Mouse (Mus musculus) brain, embryonic 18.5 days (tissue): ENCODE measurements at regions not wholly inside any gene's neighbourhood (a gene's known extent, or its start where the extent isn't known, plus 50 kb on each side); places are given as distances from the start of the nearest gene placed in this dataset.

Experiments used
- DNase-seq: peaks from one replicate; pipeline ENCODE4 v3.0.0-alpha.2; 2012; ENCODE audit warnings: low read depth, low spot score

GRCm38 (mm10) chr19:56039091-56040004 lies 247.6 kb upstream of the Habp2 start:
- no peak for DNase-seq

- DNase-seq = no peak
Observed at GRCm38 (mm10) chr19:56041930-56042329, 245.0 kb upstream of the Habp2 start.

- no peak for DNase-seq
Observed at GRCm38 (mm10) chr19:56046784-56047390, 240.1 kb upstream of the Habp2 start.

- no peak for DNase-seq
Observed at GRCm38 (mm10) chr19:56054186-56054585, 232.8 kb upstream of the Habp2 start.

GRCm38 (mm10) chr19:56056397-56056796 lies 230.5 kb upstream of the Habp2 start:
- DNase-seq = no peak

GRCm38 (mm10) chr19:56061882-56062540 lies 224.9 kb upstream of the Habp2 start:
- peak; percentile 32 for DNase-seq

- DNase-seq = no peak
Observed at GRCm38 (mm10) chr19:56063099-56063498, 223.8 kb upstream of the Habp2 start.

GRCm38 (mm10) chr19:56065730-56066129 lies 221.2 kb upstream of the Habp2 start:
- no peak for DNase-seq

- DNase-seq = no peak
Observed at GRCm38 (mm10) chr19:56068165-56068564, 218.8 kb upstream of the Habp2 start.

GRCm38 (mm10) chr19:56068854-56069253 lies 218.1 kb upstream of the Habp2 start:
- no peak for DNase-seq

- no peak for DNase-seq
Observed at GRCm38 (mm10) chr19:56069266-56069665, 217.7 kb upstream of the Habp2 start.

- DNase-seq = no peak
Observed at GRCm38 (mm10) chr19:56071340-56071739, 215.6 kb upstream of the Habp2 start.

GRCm38 (mm10) chr19:56076128-56076527 lies 210.8 kb upstream of the Habp2 start:
- DNase-seq = no peak

GRCm38 (mm10) chr19:56077491-56077890 lies 209.4 kb upstream of the Habp2 start:
- no peak for DNase-seq

GRCm38 (mm10) chr19:56086413-56087083 lies 200.4 kb upstream of the Habp2 start:
- no peak for DNase-seq

- DNase-seq = no peak
Observed at GRCm38 (mm10) chr19:56087127-56087526, 199.8 kb upstream of the Habp2 start.

- no peak for DNase-seq
Observed at GRCm38 (mm10) chr19:56089795-56090375, 197.1 kb upstream of the Habp2 start.

GRCm38 (mm10) chr19:56091581-56091980 lies 195.4 kb upstream of the Habp2 start:
- DNase-seq = no peak

GRCm38 (mm10) chr19:56095873-56096272 lies 191.1 kb upstream of the Habp2 start:
- DNase-seq = no peak

GRCm38 (mm10) chr19:56099725-56100124 lies 187.2 kb upstream of the Habp2 start:
- no peak for DNase-seq

GRCm38 (mm10) chr19:56100131-56100872 lies 186.6 kb upstream of the Habp2 start:
- no peak for DNase-seq
